Mouse (Mus musculus) effector memory CD4-positive, alpha-beta T cell, adult 7 months (primary cell): Measurements from ENCODE around the gene Osbpl8. TPM values are rescaled to one million over a fixed set of nuclear protein-coding genes. Genes with fewer than 3 reads are reported as not detected.

Source experiments
- polyA plus RNA-seq: library from polyadenylated mRNA; unstranded; fragments of 100-300 nt; shearing (Covaris generic); gene quantifications from one replicate; pipeline ENCODE4 v1.2.1, GENCODE M21; 2017

The Osbpl8 gene
- polyA plus RNA-seq = 51.6 TPM

DNA sequence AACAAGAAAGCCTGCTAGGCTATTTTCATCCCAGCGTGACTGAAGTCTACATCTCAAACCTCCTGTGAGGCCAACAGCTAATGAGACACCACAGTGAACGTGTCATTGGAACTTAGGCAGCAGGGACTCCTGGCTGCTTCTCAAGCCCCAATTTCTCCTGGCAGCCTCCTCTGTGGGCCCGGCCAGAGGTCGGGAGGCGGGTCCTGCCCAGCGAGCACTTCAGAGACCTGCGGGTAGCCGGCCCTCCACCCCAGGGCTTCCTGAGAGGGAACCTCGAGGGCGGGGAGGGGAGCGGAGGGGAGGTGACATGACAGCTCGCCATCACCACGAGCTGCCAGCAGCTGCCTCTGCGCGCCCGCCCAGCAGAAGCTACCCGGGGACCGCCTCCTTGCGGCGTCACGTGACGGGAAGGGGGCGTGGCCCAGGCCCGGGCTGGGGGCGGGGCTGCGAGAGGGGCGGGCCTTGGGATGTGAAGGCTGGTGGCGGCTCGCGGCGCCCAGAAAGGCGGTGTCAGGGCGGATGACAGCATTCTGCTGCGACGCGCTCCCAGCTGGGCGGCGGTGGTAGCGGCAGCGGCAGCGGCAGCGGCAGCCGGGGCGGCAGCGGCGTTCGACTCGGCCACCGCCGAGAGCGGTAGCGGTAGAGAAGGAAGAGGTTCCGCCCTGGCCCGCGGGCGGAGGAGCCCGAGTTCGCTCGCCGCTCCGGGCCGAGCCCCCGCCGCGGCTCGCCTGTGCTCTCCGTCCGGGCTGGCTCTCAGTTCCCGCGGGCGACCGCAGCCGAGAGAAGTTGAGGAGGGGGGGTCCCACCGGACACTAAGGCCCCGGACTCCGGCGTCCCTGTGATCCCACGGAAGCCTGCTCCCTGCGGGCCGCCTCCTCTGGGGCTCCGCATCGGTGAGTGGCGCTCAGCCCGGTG is at the start of gene Osbpl8:
Gene Osbpl8, plus strand, starts transcription at position 449 of the 915 bp plus-strand sequence.

DNA sequence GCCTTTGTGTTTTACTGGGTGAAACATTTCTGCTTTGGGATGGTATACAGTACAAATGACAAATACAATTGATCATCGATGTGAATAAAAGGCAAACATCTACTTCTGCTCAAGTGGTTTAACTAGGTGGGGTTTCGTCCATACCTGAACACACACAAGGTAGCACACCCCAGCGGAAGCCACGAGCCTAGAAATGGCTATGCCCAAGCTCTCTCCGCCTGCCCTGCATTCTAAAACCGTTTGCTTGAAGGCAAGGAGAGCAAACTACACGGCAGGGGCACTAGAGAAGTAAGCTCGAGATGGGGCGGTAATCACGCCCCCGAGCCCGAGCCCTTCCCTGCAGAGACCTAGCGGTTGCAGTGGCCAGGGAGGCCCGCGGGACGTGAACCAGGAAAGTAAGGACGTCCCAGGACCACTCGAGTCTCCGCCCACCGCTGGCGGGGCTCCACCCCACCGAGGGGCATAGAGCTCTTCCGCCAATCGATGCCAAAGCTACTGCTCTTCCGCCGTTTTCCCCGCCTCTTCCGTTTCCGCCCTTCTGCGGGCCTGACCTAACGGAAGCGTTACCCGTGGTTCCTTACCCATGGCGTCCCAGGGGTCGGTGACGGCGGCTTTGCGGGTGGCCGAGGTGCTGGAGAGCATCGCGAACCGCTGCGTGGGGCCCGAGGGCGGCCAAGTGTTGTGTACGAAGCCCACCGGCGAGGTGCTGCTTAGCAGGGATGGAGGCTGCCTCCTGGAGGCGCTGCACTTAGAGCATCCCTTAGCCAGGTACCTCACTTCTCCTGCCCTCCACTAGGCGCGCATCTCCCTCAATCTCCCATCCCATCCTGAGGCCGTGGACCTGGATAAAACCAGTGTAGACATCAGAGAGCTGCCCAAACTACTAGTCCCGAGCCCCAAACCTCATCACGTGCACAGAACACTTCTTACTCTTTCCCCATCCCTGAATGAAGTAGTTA is 133.9 kb downstream of the Osbpl8 start, which contains the start of gene Bbs10:
Gene Bbs10, plus strand, starts transcription at position 540 of the 959 bp plus-strand sequence.

Other genes with a start within 250 kb of the Osbpl8 start
- gene Csrp2, start 245.0 kb upstream of the Osbpl8 start, polyA plus RNA-seq = 1.1 TPM
- gene Zdhhc17, start 154.6 kb upstream of the Osbpl8 start, polyA plus RNA-seq = 20.8 TPM
- 0.68 TPM for gene Bbs10, start 133.9 kb downstream of the Osbpl8 start, polyA plus RNA-seq